Mouse (Mus musculus): ENCODE data around the gene Elmod3. TPM values are rescaled to one million over a fixed set of nuclear protein-coding genes. Genes with fewer than 3 reads are reported as not detected.

The Elmod3 gene
- polyA plus RNA-seq, 1 experiment = 23.4 TPM

DNA sequence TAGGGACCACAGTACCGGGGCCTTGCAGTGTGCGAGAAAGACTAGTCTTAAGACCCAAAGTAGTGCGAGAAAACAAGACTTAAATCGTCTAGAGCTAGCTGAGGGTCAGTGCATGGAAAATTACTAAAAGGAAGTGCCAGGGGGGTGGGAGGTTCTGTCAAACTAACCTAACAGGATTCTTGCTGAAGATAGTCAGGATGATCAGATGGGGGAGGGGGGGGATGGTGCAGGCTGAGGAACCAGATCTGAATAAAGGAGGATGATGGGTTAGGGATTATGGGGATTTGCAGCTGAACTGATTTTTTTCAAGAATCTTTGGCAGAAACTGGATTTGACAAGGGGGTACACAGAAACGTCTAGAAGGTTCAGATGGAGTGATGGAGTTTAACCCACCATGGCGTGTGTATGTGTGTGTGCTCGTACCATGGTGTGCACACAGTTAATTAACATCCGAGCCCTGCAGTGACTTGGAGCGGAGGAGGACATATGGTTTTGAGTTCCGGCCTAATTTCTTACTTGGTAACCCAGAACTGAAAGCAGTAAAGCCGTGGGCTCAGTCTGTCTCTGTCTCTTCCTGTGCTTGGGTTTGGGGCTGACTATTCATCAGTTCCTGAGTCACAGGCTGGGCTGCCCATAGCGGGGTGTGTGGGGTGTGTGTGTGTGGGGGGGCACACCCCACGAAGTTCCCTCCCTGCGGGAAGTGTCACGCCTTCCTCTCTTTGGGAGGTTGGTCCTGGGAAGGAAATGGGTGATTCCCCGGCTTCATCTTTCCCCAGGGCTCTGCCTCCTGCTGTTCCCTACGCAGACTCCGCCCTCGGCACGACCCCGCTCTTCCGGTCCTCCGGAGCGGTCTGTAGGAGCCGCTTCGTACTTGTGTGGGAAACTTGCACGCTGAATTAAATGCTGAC is 45.8 kb downstream of the Elmod3 start:
- DNase-seq = peak; percentile 63
- no peaks in the 10 kb centered on the region for H3K36me3 ChIP-seq (ENCODE audit: control insufficient read depth, insufficient read depth, low read length)
- TF ChIP-seq CTCF (IDR thresholded peaks at IDR 0.05; ENCODE audit: borderline replicate concordance, control insufficient read depth, extremely low read depth, insufficient read depth, low read length, poor library complexity) (no peak), POLR2A (IDR thresholded peaks at IDR 0.05; ENCODE audit: control insufficient read depth, extremely low read depth, insufficient read depth, low read length, poor library complexity) (peak; percentile 48; the same call in 1 of the 2 replicates)
- H3K27me3 ChIP-seq (ENCODE audit: control insufficient read depth, insufficient read depth, low read length) = no peaks in the 10 kb centered on the region
- H3K27ac ChIP-seq (ENCODE audit: control insufficient read depth, insufficient read depth, low read length) = peak overlapping the region; percentile 52
- WGBS = 11% methylated on average over 27 of the region's 27 CpGs
- peaks cover 30% of the 10 kb centered on the region for H3K4me1 ChIP-seq (replicated peaks; ENCODE audit: control insufficient read depth, insufficient read depth, low read length)
- peak overlapping the region; percentile 71 for H3K4me3 ChIP-seq (ENCODE audit: control insufficient read depth, insufficient read depth, low read length)

DNA sequence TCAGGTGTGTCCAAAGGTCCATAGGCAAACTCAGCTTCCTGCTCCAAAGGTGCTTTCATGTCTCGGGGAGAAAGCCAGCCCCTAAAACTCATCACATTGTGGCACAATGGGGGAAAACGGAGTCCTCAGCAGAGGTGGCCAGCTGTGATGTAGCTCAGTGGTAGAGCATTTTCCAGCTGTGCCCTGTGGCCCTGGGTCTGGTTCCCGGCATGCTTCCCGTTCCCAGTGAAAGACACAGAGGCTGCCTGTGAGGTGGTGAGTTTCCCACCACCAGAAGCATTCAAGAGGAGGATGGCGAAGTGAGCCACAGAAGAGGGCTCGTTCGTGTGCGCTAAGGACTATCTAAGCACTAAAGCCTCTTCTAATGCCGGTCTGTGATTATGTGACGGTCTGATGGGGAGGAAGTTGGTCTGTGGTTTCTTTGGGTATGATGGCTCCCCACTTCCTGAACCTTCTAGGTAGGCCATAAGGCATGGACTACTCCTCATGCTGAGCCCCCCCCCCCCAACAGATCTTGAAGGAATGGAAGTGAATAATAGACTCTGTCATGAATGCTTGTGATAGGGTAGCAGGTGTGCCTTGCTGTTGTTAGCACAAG is 47.6 kb downstream of the Elmod3 start:
- H3K36me3 ChIP-seq (ENCODE audit: control insufficient read depth, insufficient read depth, low read length) = no peaks in the 10 kb centered on the region
- peaks cover 30% of the 10 kb centered on the region for H3K4me1 ChIP-seq (replicated peaks; ENCODE audit: control insufficient read depth, insufficient read depth, low read length)
- TF ChIP-seq POLR2A (IDR thresholded peaks at IDR 0.05; ENCODE audit: control insufficient read depth, extremely low read depth, insufficient read depth, low read length, poor library complexity) (no peak), CTCF (IDR thresholded peaks at IDR 0.05; ENCODE audit: borderline replicate concordance, control insufficient read depth, extremely low read depth, insufficient read depth, low read length, poor library complexity) (no peak)
- DNase-seq = no peak
- WGBS = 9% methylated on average over 10 of the region's 10 CpGs
- no peak overlapping the region for H3K4me3 ChIP-seq (ENCODE audit: control insufficient read depth, insufficient read depth, low read length)
- H3K27ac ChIP-seq (ENCODE audit: control insufficient read depth, insufficient read depth, low read length) = no peak overlapping the region
- H3K27me3 ChIP-seq (ENCODE audit: control insufficient read depth, insufficient read depth, low read length) = no peaks in the 10 kb centered on the region

DNA sequence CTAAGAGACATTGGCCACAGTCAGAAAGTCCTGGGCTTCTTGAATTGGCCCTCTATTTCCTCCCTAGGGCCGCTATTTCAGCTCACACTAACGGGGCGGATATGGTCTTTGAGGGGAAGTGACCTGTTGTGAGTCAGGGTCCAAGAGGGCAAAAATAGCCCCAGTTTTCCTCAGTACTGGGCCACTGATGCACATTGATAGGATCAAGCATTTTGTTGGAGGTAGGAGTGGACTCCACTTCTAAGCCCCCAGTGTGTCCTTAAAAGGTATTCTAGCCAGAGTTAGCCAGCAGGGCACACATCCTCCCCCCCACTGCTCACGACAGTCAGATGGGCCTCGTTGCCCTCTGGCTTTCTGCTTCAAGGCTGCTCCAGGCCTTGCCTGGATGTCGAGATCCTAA is 48.2 kb downstream of the Elmod3 start:
- no peak for DNase-seq
- Histone ChIP-seq H3K4me1 (replicated peaks; ENCODE audit: control insufficient read depth, insufficient read depth, low read length) (peaks cover 34% of the 10 kb centered on the region), H3K4me3 (ENCODE audit: control insufficient read depth, insufficient read depth, low read length) (no peak overlapping the region), H3K27me3 (ENCODE audit: control insufficient read depth, insufficient read depth, low read length) (no peaks in the 10 kb centered on the region), H3K36me3 (ENCODE audit: control insufficient read depth, insufficient read depth, low read length) (no peaks in the 10 kb centered on the region), H3K27ac (ENCODE audit: control insufficient read depth, insufficient read depth, low read length) (no peak overlapping the region)
- no peak for TF ChIP-seq POLR2A (IDR thresholded peaks at IDR 0.05; ENCODE audit: control insufficient read depth, extremely low read depth, insufficient read depth, low read length, poor library complexity)
- TF ChIP-seq CTCF (IDR thresholded peaks at IDR 0.05; ENCODE audit: borderline replicate concordance, control insufficient read depth, extremely low read depth, insufficient read depth, low read length, poor library complexity) = no peak
- 69% methylated on average over 6 of the region's 6 CpGs for WGBS

DNA sequence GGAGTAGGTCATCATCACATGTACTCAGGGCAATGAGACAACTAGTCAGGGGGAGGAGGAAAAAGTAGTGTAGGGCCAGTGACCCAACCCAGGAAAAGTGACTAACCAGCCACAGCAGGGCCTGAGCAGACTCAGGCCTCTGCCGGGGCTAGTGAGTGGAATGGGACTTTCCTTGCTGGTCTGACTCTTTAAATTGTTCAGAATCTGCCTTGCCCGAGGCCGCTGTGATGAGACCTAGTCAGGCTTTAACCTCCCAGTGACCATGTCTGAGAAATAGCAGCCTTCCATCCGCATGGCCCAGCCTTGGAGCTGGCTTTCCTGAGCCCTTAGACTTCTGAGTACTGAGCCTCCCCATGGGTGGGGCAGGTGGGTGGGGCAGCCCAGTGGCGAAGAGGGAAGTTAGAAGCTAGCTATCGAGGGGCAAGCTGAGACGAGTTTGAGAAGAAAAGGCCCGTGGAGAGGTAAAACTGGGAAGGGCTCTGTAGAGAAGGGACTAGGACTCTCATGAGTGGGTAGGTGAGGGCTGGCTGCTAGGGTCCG is 49.1 kb downstream of the Elmod3 start:
- H3K4me3 ChIP-seq (ENCODE audit: control insufficient read depth, insufficient read depth, low read length) = no peak overlapping the region

DNA sequence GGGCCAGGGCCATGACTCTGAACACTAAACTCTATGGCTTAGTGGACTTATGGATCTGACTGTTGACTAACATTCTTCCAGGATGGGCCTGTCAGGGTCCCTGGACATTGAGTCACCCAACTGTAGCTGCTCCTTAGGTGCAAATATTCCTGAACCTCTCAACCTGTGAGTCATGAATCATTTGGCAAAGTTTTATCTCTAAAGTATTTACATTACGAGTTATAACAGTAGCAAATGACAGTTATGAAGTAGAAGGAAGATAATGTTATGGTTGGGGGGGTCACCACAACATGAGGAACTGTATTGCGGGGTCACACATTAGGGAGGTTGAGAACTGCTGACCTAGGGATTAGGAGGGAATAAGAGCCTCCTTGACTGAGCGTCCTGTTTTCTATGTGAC is 50.4 kb downstream of the Elmod3 start:
- no peak for DNase-seq
- Histone ChIP-seq H3K36me3 (ENCODE audit: control insufficient read depth, insufficient read depth, low read length) (no peaks in the 10 kb centered on the region), H3K4me1 (replicated peaks; ENCODE audit: control insufficient read depth, insufficient read depth, low read length) (peaks cover 46% of the 10 kb centered on the region), H3K27me3 (ENCODE audit: control insufficient read depth, insufficient read depth, low read length) (no peaks in the 10 kb centered on the region), H3K27ac (ENCODE audit: control insufficient read depth, insufficient read depth, low read length) (no peak overlapping the region), H3K4me3 (ENCODE audit: control insufficient read depth, insufficient read depth, low read length) (no peak overlapping the region)
- 97% methylated on average over 3 of the region's 3 CpGs for WGBS
- TF ChIP-seq CTCF (IDR thresholded peaks at IDR 0.05; ENCODE audit: borderline replicate concordance, control insufficient read depth, extremely low read depth, insufficient read depth, low read length, poor library complexity) (no peak), POLR2A (IDR thresholded peaks at IDR 0.05; ENCODE audit: control insufficient read depth, extremely low read depth, insufficient read depth, low read length, poor library complexity) (no peak)

More for the DNA sequence above, 49.1 kb downstream of the Elmod3 start:
- TF ChIP-seq POLR2A (IDR thresholded peaks at IDR 0.05; ENCODE audit: control insufficient read depth, extremely low read depth, insufficient read depth, low read length, poor library complexity) (no peak), CTCF (IDR thresholded peaks at IDR 0.05; ENCODE audit: borderline replicate concordance, control insufficient read depth, extremely low read depth, insufficient read depth, low read length, poor library complexity) (no peak)
- no peak for DNase-seq
- no peaks in the 10 kb centered on the region for H3K36me3 ChIP-seq (ENCODE audit: control insufficient read depth, insufficient read depth, low read length)
- peak overlapping the region; percentile 42; the same call in 1 of the 2 replicates for H3K27ac ChIP-seq (ENCODE audit: control insufficient read depth, insufficient read depth, low read length)
- H3K27me3 ChIP-seq (ENCODE audit: control insufficient read depth, insufficient read depth, low read length) = no peaks in the 10 kb centered on the region
- H3K4me1 ChIP-seq (replicated peaks; ENCODE audit: control insufficient read depth, insufficient read depth, low read length) = peaks cover 39% of the 10 kb centered on the region
- 39% methylated on average over 9 of the region's 9 CpGs for WGBS

DNA sequence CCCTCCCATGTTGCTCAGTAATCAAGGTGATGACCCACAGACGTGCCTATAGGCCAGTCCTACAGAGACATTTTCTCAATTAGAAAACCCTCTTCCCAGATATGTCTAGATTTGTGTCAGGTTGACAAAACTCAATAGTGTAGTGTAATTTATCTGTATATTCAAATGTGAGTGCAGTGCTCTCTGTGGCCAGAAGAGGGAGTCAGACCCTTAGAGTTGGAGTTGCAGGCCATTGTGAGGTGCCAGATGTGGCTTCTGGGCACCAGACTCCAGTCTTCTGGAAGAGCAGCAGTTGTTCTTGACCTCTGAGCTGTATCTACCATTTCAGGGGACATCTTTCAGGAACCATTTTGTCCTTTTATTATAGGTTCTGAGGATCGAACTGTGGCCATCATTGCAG is 51.1 kb downstream of the Elmod3 start:
- Histone ChIP-seq H3K4me3 (ENCODE audit: control insufficient read depth, insufficient read depth, low read length) (no peak overlapping the region), H3K27me3 (ENCODE audit: control insufficient read depth, insufficient read depth, low read length) (no peaks in the 10 kb centered on the region), H3K4me1 (replicated peaks; ENCODE audit: control insufficient read depth, insufficient read depth, low read length) (peaks cover 43% of the 10 kb centered on the region), H3K27ac (ENCODE audit: control insufficient read depth, insufficient read depth, low read length) (no peak overlapping the region), H3K36me3 (ENCODE audit: control insufficient read depth, insufficient read depth, low read length) (no peaks in the 10 kb centered on the region)
- no peak for DNase-seq
- TF ChIP-seq CTCF (IDR thresholded peaks at IDR 0.05; ENCODE audit: borderline replicate concordance, control insufficient read depth, extremely low read depth, insufficient read depth, low read length, poor library complexity) (no peak), POLR2A (IDR thresholded peaks at IDR 0.05; ENCODE audit: control insufficient read depth, extremely low read depth, insufficient read depth, low read length, poor library complexity) (no peak)
- 100% methylated on average over 2 of the region's 2 CpGs for WGBS
